Mouse (Mus musculus): ENCODE measurements around the gene Stk39. TPM values are rescaled to one million over a fixed set of nuclear protein-coding genes. Genes with fewer than 3 reads are reported as not detected.

Gene Stk39
- polyA plus RNA-seq, 1 experiment, result 5.5 TPM

DNA sequence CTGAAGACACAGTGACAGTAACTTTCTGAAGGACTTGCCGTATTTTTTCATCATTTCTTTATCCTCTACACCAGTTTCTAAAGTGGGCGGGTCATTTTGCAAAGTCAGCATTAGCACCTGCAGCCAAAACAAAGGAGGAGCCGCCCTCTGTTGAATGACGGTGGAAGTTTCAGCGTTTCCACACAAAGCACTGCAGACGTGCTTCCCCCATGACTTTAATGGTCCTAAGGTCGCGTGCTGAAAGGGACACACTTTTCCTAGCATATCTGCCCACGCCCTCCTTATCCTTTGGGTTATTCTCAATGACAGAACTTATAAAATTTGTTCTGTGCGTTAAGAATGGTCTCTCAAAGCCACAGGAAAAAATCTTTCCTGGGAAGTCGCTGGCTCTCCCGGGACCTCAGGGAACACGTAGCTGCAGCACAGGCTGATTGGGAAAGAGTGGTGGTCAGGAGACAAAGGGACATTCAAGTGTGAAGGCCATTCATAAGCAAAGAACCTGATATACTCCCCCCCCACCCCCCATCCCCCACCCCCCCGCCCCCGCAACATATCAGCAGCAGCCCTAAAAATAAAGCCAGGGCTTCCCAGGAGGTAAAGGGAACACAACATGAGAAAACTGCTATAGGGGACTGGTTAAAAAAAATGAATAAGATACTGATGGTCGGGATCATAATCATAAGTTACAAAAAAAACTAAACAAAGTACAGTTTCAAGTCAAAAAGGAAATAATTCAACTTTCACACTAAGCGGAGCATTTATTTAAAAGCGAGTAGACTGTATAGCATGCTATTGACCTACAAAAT lies 105.8 kb downstream of the Stk39 start:
- H3K27ac ChIP-seq (ENCODE audit: control insufficient read depth, insufficient read depth, low read length), result no peak overlapping the region
- TF ChIP-seq CTCF (IDR thresholded peaks at IDR 0.05; ENCODE audit: borderline replicate concordance, control insufficient read depth, extremely low read depth, insufficient read depth, low read length, poor library complexity) (no peak), POLR2A (IDR thresholded peaks at IDR 0.05; ENCODE audit: control insufficient read depth, extremely low read depth, insufficient read depth, low read length, poor library complexity) (no peak)
- H3K4me1 ChIP-seq (replicated peaks; ENCODE audit: control insufficient read depth, insufficient read depth, low read length), result peaks cover 12% of the 10 kb centered on the region
- H3K27me3 ChIP-seq (ENCODE audit: control insufficient read depth, insufficient read depth, low read length), result no peaks in the 10 kb centered on the region
- no peak overlapping the region for H3K4me3 ChIP-seq (ENCODE audit: control insufficient read depth, insufficient read depth, low read length)
- WGBS, result 29% methylated on average over 18 of the region's 18 CpGs
- no peaks in the 10 kb centered on the region for H3K36me3 ChIP-seq (ENCODE audit: control insufficient read depth, insufficient read depth, low read length)
- peak; percentile 38 for DNase-seq

DNA sequence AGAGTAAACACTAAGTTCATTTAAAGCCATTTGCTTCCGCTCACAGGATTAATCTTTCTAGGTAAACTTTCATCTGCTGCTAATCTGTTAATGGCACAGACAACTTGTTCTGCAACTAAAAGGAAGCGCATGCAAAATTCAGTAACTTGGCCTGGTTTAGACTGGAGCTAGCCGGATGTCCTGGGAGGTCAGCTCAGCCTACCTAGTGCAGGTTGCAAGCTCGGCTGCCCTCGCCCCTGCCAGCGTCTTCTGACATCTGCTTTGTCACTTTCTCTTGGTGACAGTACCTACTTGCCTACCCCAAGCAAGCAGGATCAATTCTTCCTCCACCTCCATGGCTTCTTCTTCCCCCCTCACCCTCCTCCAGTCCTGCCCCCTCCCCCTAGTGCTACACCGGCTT lies 106.6 kb downstream of the Stk39 start:
- H3K36me3 ChIP-seq (ENCODE audit: control insufficient read depth, insufficient read depth, low read length), result no peaks in the 10 kb centered on the region
- no peak overlapping the region for H3K27ac ChIP-seq (ENCODE audit: control insufficient read depth, insufficient read depth, low read length)
- 73% methylated on average over 7 of the region's 7 CpGs for WGBS
- no peak overlapping the region for H3K4me3 ChIP-seq (ENCODE audit: control insufficient read depth, insufficient read depth, low read length)
- no peaks in the 10 kb centered on the region for H3K27me3 ChIP-seq (ENCODE audit: control insufficient read depth, insufficient read depth, low read length)
- DNase-seq, result no peak
- no peak for TF ChIP-seq CTCF (IDR thresholded peaks at IDR 0.05; ENCODE audit: borderline replicate concordance, control insufficient read depth, extremely low read depth, insufficient read depth, low read length, poor library complexity)
- no peak for TF ChIP-seq POLR2A (IDR thresholded peaks at IDR 0.05; ENCODE audit: control insufficient read depth, extremely low read depth, insufficient read depth, low read length, poor library complexity)
- peaks cover 12% of the 10 kb centered on the region for H3K4me1 ChIP-seq (replicated peaks; ENCODE audit: control insufficient read depth, insufficient read depth, low read length)

DNA sequence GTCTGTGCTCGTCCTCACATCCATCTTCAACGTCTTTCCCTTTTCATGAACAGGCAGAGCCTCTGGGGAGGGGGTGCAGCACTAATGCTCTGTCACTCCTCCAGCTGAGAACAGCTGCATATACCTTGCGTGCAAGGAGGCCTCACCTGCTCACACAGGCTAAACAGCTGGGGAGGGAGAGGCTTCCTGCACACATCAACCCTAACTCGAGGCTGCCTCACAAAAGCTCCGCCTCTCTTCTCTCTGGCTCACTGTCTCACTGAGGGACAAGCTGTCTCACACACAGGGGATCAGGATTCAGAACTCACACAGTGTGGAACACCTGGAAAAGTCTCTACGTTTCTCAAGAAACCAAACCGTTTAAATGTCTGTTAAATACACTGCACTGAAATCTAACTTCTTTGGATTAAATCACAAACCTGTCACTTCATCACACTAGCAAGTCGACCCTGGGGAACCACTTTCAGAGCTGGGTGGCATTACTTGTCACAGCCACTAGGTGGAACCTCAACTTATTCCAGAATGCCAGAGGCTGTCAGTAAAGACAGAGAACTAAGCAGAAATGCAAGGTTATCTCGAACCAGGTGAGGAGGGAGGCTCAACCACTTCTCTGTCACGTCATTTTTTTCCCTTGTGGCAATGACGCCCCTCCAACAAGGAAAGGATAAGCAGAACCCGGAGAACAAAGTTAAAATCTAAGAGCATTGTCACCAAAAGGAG lies 107.7 kb downstream of the Stk39 start:
- no peak for TF ChIP-seq CTCF (IDR thresholded peaks at IDR 0.05; ENCODE audit: borderline replicate concordance, control insufficient read depth, extremely low read depth, insufficient read depth, low read length, poor library complexity)

DNA sequence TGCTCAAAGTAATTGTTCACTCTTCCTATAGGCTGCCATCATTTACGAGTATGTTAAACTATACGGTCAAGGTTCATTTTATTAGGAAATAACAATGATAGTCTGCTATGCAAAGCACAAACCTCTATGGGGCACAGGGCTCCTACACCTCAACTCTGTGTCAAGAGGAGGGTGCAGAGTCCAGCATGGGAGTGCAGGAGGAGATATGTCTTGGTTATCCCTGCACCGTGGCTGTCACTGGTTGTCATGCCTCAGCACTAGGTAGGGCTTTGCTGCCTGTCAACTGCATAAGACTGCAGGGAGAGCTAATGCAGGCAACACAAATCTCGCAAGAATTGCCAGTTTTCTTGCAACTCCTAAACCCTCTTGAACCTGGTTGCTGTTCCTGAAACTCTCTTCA lies 108.9 kb downstream of the Stk39 start:
- WGBS, result 97% methylated on average over 4 of the region's 4 CpGs
- TF ChIP-seq POLR2A (IDR thresholded peaks at IDR 0.05; ENCODE audit: control insufficient read depth, extremely low read depth, insufficient read depth, low read length, poor library complexity), result no peak
- TF ChIP-seq CTCF (IDR thresholded peaks at IDR 0.05; ENCODE audit: borderline replicate concordance, control insufficient read depth, extremely low read depth, insufficient read depth, low read length, poor library complexity), result no peak
- H3K36me3 ChIP-seq (ENCODE audit: control insufficient read depth, insufficient read depth, low read length), result no peaks in the 10 kb centered on the region
- no peak overlapping the region for H3K27ac ChIP-seq (ENCODE audit: control insufficient read depth, insufficient read depth, low read length)
- H3K4me1 ChIP-seq (replicated peaks; ENCODE audit: control insufficient read depth, insufficient read depth, low read length), result peaks cover 12% of the 10 kb centered on the region
- no peak for DNase-seq
- H3K27me3 ChIP-seq (ENCODE audit: control insufficient read depth, insufficient read depth, low read length), result no peaks in the 10 kb centered on the region
- no peak overlapping the region for H3K4me3 ChIP-seq (ENCODE audit: control insufficient read depth, insufficient read depth, low read length)

More for the DNA sequence above, 107.7 kb downstream of the Stk39 start:
- H3K27ac ChIP-seq (ENCODE audit: control insufficient read depth, insufficient read depth, low read length), result no peak overlapping the region
- H3K4me1 ChIP-seq (replicated peaks; ENCODE audit: control insufficient read depth, insufficient read depth, low read length), result peaks cover 12% of the 10 kb centered on the region
- H3K4me3 ChIP-seq (ENCODE audit: control insufficient read depth, insufficient read depth, low read length), result no peak overlapping the region
- H3K27me3 ChIP-seq (ENCODE audit: control insufficient read depth, insufficient read depth, low read length), result no peaks in the 10 kb centered on the region
- DNase-seq, result peak; percentile 66
- WGBS, result 18% methylated on average over 12 of the region's 12 CpGs
- no peaks in the 10 kb centered on the region for H3K36me3 ChIP-seq (ENCODE audit: control insufficient read depth, insufficient read depth, low read length)

DNA sequence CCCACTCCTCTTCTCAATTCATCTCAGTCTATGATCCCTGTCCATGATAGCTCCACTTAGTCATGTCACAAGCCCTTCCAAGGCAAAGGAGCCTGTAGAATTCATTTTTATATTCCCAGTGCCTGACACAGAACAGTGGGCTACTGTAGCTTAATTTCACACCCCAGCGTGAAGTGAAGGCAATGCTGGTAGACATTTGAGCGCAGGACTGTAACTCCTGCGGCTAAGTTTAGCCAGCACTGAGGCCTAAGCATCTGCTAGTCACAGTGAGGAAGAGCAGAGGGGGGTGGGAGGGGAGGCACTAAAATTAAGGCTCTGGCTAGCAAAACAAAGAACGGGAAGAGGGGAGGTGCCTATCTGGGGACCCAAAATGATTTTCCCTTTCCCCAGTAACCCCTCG lies 110.4 kb downstream of the Stk39 start:
- no peak overlapping the region for H3K27ac ChIP-seq (ENCODE audit: control insufficient read depth, insufficient read depth, low read length)
- no peak for DNase-seq
- WGBS, result 89% methylated on average over 5 of the region's 5 CpGs

DNA sequence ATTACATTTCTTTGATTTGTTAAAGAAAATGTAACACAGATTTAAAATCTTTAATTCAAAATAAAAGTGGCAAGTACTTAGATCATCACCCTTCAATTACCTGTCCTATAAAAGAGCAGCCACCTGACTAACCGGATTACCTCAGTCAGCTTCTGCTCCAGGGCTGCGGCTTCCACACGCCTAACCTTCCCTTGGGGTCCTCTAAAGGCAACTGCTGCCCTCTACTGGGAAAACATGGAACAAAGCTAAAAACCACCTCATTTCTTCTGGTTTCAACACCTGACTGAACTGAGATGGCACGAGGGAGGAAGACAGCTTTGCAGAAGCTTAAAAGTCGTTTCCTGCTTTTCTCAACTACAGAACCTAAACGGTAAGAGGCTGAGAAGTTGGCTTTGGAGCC lies 121.4 kb downstream of the Stk39 start:
- TF ChIP-seq CTCF (IDR thresholded peaks at IDR 0.05; ENCODE audit: borderline replicate concordance, control insufficient read depth, extremely low read depth, insufficient read depth, low read length, poor library complexity), result peak; percentile 39; the same call in 1 of the 2 replicates
- TF ChIP-seq POLR2A (IDR thresholded peaks at IDR 0.05; ENCODE audit: control insufficient read depth, extremely low read depth, insufficient read depth, low read length, poor library complexity), result no peak
- Histone ChIP-seq H3K4me1 (replicated peaks; ENCODE audit: control insufficient read depth, insufficient read depth, low read length) (no peaks in the 10 kb centered on the region; the same call in 1 of the 2 replicates), H3K27ac (ENCODE audit: control insufficient read depth, insufficient read depth, low read length) (no peak overlapping the region), H3K4me3 (ENCODE audit: control insufficient read depth, insufficient read depth, low read length) (no peak overlapping the region), H3K27me3 (ENCODE audit: control insufficient read depth, insufficient read depth, low read length) (no peaks in the 10 kb centered on the region), H3K36me3 (ENCODE audit: control insufficient read depth, insufficient read depth, low read length) (no peaks in the 10 kb centered on the region)
- WGBS, result 1% methylated on average over 6 of the region's 6 CpGs
- peak; percentile 79 for DNase-seq

More for the DNA sequence above, 110.4 kb downstream of the Stk39 start:
- Histone ChIP-seq H3K4me3 (ENCODE audit: control insufficient read depth, insufficient read depth, low read length) (no peak overlapping the region), H3K4me1 (replicated peaks; ENCODE audit: control insufficient read depth, insufficient read depth, low read length) (peaks cover 12% of the 10 kb centered on the region), H3K36me3 (ENCODE audit: control insufficient read depth, insufficient read depth, low read length) (no peaks in the 10 kb centered on the region), H3K27me3 (ENCODE audit: control insufficient read depth, insufficient read depth, low read length) (no peaks in the 10 kb centered on the region)
- TF ChIP-seq POLR2A (IDR thresholded peaks at IDR 0.05; ENCODE audit: control insufficient read depth, extremely low read depth, insufficient read depth, low read length, poor library complexity) (no peak), CTCF (IDR thresholded peaks at IDR 0.05; ENCODE audit: borderline replicate concordance, control insufficient read depth, extremely low read depth, insufficient read depth, low read length, poor library complexity) (no peak)

Data from thymus, adult 2 months (tissue).